Mouse (Mus musculus) granulocyte monocyte progenitor cell, adult 5-6 weeks (primary cell): ENCODE data around the gene Tmem8b. TPM values are rescaled to one million over a fixed set of nuclear protein-coding genes. Genes with fewer than 3 reads are reported as not detected.

ENCODE experiments used
- ATAC-seq: replicated peaks from 2 replicates; pipeline ENCODE4 v1.8.0; 2016; ENCODE audit warnings: mild to moderate bottlenecking, moderate TSS enrichment, inconsistent platforms; ENCODE audit not compliant: poor library complexity, severe bottlenecking
- total RNA-seq, 2 experiments: library from RNA; stranded (forward) in 1 of 2; stranded (reverse) in 1 of 2; fragments of 200-712, 200-1000 nt in 1 of 2; fragments of >200 nt in 1 of 2; fragmentation: Nextera tagmentation in 1 of 2; gene quantifications; 2 replicates each; pipeline ENCODE4 v1.2.3; 2014 to 2017

The Tmem8b gene
- total RNA-seq, 2 experiments from 2014 or later: 0.46 to 1.9 TPM

- no peak for ATAC-seq
Observed at GRCm38 (mm10) chr4:43705991-43706390, 37.2 kb downstream of the Tmem8b start.

DNA sequence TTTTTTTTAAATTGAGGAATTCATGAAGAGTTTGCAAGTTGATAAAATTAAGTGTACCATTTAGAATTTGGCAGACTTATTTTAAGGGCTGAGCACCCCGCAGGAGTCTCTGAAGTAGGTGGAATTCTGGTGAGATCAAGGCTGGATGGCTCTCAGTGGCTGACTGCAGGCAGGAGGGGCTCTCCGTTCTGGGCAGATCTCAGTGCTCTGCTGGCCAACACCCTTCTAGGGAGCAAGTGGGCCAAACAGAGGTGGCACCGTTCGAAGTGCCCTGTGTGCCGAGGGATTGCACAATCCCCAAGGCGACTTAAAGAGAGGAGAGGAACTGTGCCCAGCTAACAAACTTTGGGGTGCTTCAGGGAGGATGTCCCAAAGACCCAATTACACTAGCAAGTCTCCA, 41.1 kb downstream of the Tmem8b start, which contains the start of gene Olfr71:
Olfr71 (minus strand) TSS at position 387 of the 400 bp plus-strand sequence.
- ATAC-seq: peak; percentile 74

GRCm38 (mm10) chr4:43711821-43712220, 43.0 kb downstream of the Tmem8b start:
- peak; percentile 67 for ATAC-seq

GRCm38 (mm10) chr4:43713652-43714219, 45.0 kb downstream of the Tmem8b start:
- ATAC-seq: no peak

GRCm38 (mm10) chr4:43720491-43721228, 51.9 kb downstream of the Tmem8b start:
- no peak for ATAC-seq

DNA sequence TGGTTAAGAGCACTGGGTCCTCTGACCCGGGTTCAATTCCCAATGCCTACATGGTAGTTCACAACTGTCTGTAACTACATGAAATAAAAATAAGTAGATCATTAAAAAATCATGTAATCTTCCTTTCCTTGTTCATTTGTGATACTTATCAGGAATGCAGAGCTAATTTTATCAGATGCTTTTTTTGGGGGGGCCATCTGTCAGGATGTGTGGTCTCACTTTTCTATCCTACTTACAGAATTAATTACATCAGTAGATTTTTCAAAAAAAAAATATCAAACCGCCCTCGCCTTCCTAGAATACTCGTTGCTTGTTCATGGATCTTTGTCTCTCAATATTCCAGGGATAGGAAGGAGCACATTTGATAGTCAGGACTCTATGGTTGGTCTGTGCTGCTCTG, 53.4 kb downstream of the Tmem8b start:
- no peak for ATAC-seq

DNA sequence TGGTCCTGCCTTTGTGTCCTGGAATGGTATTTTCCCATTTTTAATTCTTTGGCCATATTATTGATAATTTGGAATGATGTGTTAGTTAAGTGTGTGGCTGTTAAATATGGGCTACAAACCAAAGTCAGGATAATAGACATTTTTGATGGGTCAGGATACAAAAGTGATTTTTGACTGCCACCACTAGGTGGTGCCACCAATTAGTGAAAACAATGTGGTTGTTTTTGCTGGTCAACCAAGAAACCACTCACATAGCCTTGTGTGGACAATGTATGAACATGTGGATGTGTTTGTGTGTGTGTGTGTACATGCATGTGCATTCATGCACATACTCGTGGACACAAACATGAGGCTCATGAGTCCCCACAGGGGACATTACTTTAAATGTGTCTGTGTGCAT, 56.0 kb downstream of the Tmem8b start:
- ATAC-seq: no peak

DNA sequence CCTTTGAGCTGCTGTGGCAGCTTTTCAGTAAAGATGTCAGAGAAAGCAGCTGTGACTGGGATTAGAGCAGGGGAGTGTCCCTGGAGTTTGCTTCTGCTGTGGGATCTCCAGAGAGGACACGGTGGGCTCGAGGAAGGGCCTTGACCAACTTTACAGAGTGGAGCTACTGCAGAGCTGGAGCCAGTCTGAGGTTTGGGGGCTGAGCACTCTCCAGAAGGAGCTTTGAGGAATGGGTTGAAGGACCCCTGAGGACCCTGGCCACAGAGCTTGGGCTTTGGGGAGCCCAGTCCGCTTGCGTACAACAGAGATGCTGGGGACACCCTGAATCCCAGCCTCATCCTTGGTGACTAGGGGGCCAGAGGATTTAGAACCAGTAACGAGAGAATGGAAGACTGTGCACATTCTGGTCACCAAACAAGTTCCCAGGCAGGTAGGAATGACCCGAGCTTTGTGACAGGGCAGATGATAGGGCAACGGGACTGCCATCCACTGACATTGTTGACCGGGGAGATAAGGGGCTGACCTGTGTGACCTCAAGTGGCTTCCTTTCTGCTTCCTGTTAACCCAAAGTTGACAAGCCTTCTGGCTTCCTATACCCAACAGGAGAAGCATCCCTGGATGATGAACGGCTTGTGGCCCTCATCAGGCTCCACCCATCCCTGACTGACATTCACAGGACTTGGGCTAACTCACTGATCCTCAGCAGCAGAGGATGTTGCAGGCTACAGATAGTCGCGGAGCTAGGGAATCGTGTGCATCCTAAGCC, 57.6 kb downstream of the Tmem8b start:
- no peak for ATAC-seq

DNA sequence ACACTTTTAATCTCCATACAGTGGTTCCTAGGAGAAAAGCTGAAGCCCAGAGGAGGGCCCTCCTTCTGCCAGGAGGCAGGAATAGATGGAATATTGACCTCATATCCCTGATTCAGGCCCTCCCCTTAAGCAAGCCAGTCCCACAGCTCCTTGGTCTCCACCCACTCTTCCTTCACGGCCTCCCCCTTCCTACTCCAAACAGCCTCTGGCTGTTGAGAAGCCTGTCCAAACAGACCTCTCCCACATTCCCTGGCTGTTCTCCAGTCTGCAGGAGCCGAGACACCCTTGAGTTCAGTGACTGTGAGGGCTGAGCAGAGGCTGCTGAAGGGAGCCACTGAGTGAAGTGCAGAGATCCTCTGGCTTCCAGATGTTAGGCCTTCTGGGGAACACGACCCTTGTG, 58.2 kb downstream of the Tmem8b start, which contains the start of gene Hrct1:
Hrct1 (plus strand) TSS at position 194 of the 400 bp plus-strand sequence.
- no peak for ATAC-seq

GRCm38 (mm10) chr4:43727718-43728575, 59.2 kb downstream of the Tmem8b start:
- no peak for ATAC-seq

- ATAC-seq: no peak
Observed at GRCm38 (mm10) chr4:43728576-43728954, 59.8 kb downstream of the Tmem8b start.

- ATAC-seq: no peak
Observed at GRCm38 (mm10) chr4:43729126-43729525, 60.4 kb downstream of the Tmem8b start.

GRCm38 (mm10) chr4:43729794-43730550, 61.2 kb downstream of the Tmem8b start, which contains the start of gene Spaar:
Spaar (plus strand) TSS chr4:43730034.
- ATAC-seq: no peak; the same call in 1 of the 2 replicates

GRCm38 (mm10) chr4:43730750-43731297, 62.1 kb downstream of the Tmem8b start:
- no peak for ATAC-seq

- no peak for ATAC-seq
Observed at GRCm38 (mm10) chr4:43732171-43732570, 63.4 kb downstream of the Tmem8b start.

DNA sequence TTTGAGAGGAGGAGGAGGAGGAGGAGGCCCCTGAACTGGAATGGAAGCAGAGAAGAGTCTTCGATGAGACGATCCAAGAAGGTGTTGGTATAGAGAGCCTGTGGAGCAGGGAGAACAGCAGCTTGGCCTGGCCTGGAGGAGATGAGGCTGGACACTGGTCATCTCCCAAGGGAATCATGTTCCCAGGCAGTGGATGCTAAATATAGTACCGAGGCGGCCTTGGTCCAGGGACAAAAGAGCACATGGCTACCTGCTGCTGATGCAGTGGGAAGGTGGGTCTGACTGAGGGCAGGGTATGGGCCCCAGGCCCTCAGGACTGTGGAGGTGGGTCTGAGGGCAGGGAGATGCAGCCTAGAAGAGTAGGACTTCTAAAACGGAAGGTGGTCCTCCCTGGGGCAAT, 64.4 kb downstream of the Tmem8b start:
- no peak for ATAC-seq

DNA sequence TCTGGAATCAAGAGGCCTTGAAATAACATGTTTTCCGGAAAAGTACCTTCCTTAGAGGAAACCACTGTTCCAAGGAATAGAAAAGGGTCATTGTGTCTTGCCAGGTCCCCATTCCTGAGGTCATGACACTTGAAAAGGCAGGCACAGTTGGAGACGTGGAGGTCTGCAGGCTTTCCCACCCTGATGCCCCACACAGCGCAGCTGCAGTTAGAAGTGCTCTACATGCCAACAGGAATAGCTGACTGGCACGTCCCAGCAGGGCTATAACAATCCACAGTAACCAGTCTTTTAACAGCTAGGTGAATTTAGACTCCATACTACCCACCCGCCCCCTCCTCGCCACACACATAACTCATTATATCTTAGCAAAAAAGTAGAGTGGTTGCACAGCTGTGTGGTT, 68.4 kb downstream of the Tmem8b start:
- no peak for ATAC-seq

- no peak for ATAC-seq
Observed at GRCm38 (mm10) chr4:43738989-43739674, 70.4 kb downstream of the Tmem8b start.

GRCm38 (mm10) chr4:43741526-43741925, 72.8 kb downstream of the Tmem8b start:
- ATAC-seq: no peak
